Mouse (Mus musculus) G1E (cell line): Measurements from ENCODE around the gene Tmem128.

Source experiments
- CTCF ChIP-seq: IDR thresholded peaks from 2 replicates; pipeline ENCODE4 v1.5.1; 2012; ENCODE audit warnings: low read depth, low read length, inconsistent platforms, mixed read lengths
- GATA1 ChIP-seq: IDR thresholded peaks from 2 replicates; pipeline ENCODE4 v1.6.1; 2012; ENCODE audit warnings: borderline replicate concordance, low read length, inconsistent platforms, mixed read lengths
- TAL1 ChIP-seq: conservative IDR thresholded peaks from 2 replicates; pipeline ENCODE4 v1.6.1; 2012; ENCODE audit warnings: low read depth, low read length, inconsistent platforms, mixed read lengths

DNA sequence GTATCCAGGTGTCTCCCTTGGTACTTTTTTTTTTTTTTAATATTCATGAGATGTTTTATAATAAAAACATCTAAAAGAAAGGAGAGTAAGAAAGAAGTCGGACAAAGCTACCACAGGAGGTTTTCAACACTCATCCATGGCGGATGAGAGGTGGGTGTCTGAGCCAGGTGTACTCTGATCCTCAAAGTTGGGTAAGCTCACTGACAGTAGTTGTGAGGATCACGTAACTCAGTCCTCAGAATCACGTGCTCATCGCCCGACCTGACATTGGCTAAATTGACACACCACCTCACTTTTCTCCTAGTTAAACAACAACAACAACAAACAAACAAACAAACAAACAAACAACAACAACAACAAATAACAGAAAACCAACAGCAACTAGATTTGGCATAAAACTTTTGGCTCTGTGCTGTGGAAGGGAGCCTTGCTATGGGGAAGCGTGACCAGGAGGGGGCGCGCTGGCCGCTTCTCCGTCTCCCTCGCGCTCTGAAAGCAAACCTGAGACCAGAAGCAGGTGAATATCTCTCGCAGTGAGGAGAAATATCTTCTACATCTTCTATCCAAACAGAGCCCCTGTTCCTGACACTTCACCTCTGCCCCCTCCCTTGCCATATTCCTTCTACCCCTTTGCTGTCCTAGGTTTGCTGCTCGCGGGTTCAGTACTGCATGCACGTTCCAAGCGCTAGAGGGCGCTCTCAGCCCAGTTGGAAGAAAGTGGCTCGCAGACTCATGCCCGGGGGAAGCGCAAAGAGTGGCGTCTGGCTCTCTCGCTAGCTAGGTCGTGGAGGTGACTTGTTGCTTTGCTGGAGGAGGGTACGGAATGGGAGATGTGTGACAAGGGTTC is 47.5 kb downstream of the Tmem128 start:
- TF ChIP-seq CTCF (peak; percentile 54; the same call in 1 of the 2 replicates), GATA1 (no peak), TAL1 (no peak)
